Mouse (Mus musculus): ENCODE measurements at regions not wholly inside any gene's neighbourhood (a gene's known extent, or its start where the extent isn't known, plus 50 kb on each side); places are given as distances from the start of the nearest gene placed in this dataset.

GRCm38 (mm10) chr13:84758568-84758900 is 430.7 kb upstream of the Ccnh start:
- no peak for TF ChIP-seq GATA1 (IDR thresholded peaks at IDR 0.05; ENCODE audit: borderline replicate concordance, low read length)
- TF ChIP-seq FLI1 (IDR thresholded peaks at IDR 0.05; ENCODE audit: low read length), result no peak
- H3K4me3 ChIP-seq (replicated peaks), result no peak overlapping the region
- H3K36me3 ChIP-seq (replicated peaks; ENCODE audit: low read length), result no peaks in the 10 kb centered on the region
- no peaks in the 10 kb centered on the region for H3K27me3 ChIP-seq (replicated peaks)
- H3K9me3 ChIP-seq, result no peaks in the 10 kb centered on the region
- no peaks in the 10 kb centered on the region for H3K4me1 ChIP-seq

- Histone ChIP-seq H3K9me3 (no peaks in the 10 kb centered on the region), H3K36me3 (replicated peaks; ENCODE audit: low read length) (no peaks in the 10 kb centered on the region), H3K27me3 (replicated peaks) (no peaks in the 10 kb centered on the region), H3K4me3 (replicated peaks) (no peak overlapping the region), H3K4me1 (no peaks in the 10 kb centered on the region)
- no peak for TF ChIP-seq FLI1 (IDR thresholded peaks at IDR 0.05; ENCODE audit: low read length)
- TF ChIP-seq GATA1 (IDR thresholded peaks at IDR 0.05; ENCODE audit: borderline replicate concordance, low read length), result no peak
Measured at GRCm38 (mm10) chr13:84759061-84759460, 430.1 kb upstream of the Ccnh start.

- Histone ChIP-seq H3K9me3 (no peaks in the 10 kb centered on the region), H3K27me3 (replicated peaks) (no peaks in the 10 kb centered on the region), H3K36me3 (replicated peaks; ENCODE audit: low read length) (no peaks in the 10 kb centered on the region), H3K4me3 (replicated peaks) (no peak overlapping the region), H3K4me1 (no peaks in the 10 kb centered on the region)
- TF ChIP-seq GATA1 (IDR thresholded peaks at IDR 0.05; ENCODE audit: borderline replicate concordance, low read length) (no peak), FLI1 (IDR thresholded peaks at IDR 0.05; ENCODE audit: low read length) (no peak)
Measured at GRCm38 (mm10) chr13:84760471-84760870, 428.7 kb upstream of the Ccnh start.

GRCm38 (mm10) chr13:84760978-84761377 is 428.2 kb upstream of the Ccnh start:
- Histone ChIP-seq H3K27me3 (replicated peaks) (no peaks in the 10 kb centered on the region), H3K9me3 (no peaks in the 10 kb centered on the region), H3K4me1 (no peaks in the 10 kb centered on the region), H3K4me3 (replicated peaks) (no peak overlapping the region), H3K36me3 (replicated peaks; ENCODE audit: low read length) (no peaks in the 10 kb centered on the region)
- no peak for TF ChIP-seq FLI1 (IDR thresholded peaks at IDR 0.05; ENCODE audit: low read length)
- TF ChIP-seq GATA1 (IDR thresholded peaks at IDR 0.05; ENCODE audit: borderline replicate concordance, low read length), result no peak

GRCm38 (mm10) chr13:84761821-84762220 is 427.4 kb upstream of the Ccnh start:
- no peak for TF ChIP-seq GATA1 (IDR thresholded peaks at IDR 0.05; ENCODE audit: borderline replicate concordance, low read length)
- Histone ChIP-seq H3K4me3 (replicated peaks) (no peak overlapping the region), H3K36me3 (replicated peaks; ENCODE audit: low read length) (no peaks in the 10 kb centered on the region), H3K27me3 (replicated peaks) (no peaks in the 10 kb centered on the region), H3K9me3 (no peaks in the 10 kb centered on the region), H3K4me1 (no peaks in the 10 kb centered on the region)

GRCm38 (mm10) chr13:84763916-84764315 is 425.3 kb upstream of the Ccnh start:
- H3K9me3 ChIP-seq, result no peaks in the 10 kb centered on the region
- H3K36me3 ChIP-seq (replicated peaks; ENCODE audit: low read length), result no peaks in the 10 kb centered on the region
- H3K27me3 ChIP-seq (replicated peaks), result no peaks in the 10 kb centered on the region

GRCm38 (mm10) chr13:84771956-84772355 is 417.3 kb upstream of the Ccnh start:
- H3K4me1 ChIP-seq, result no peaks in the 10 kb centered on the region
- no peak for TF ChIP-seq FLI1 (IDR thresholded peaks at IDR 0.05; ENCODE audit: low read length)
- TF ChIP-seq GATA1 (IDR thresholded peaks at IDR 0.05; ENCODE audit: borderline replicate concordance, low read length), result no peak
- no peak overlapping the region for H3K4me3 ChIP-seq (replicated peaks)
- H3K9me3 ChIP-seq, result no peaks in the 10 kb centered on the region
- H3K36me3 ChIP-seq (replicated peaks; ENCODE audit: low read length), result no peaks in the 10 kb centered on the region
- H3K27me3 ChIP-seq (replicated peaks), result no peaks in the 10 kb centered on the region

More at GRCm38 (mm10) chr13:84763916-84764315, 425.3 kb upstream of the Ccnh start:
- no peak overlapping the region for H3K4me3 ChIP-seq (replicated peaks)
- TF ChIP-seq GATA1 (IDR thresholded peaks at IDR 0.05; ENCODE audit: borderline replicate concordance, low read length), result no peak
- TF ChIP-seq FLI1 (IDR thresholded peaks at IDR 0.05; ENCODE audit: low read length), result no peak
- no peaks in the 10 kb centered on the region for H3K4me1 ChIP-seq

- no peak overlapping the region for H3K4me3 ChIP-seq (replicated peaks)
- H3K4me1 ChIP-seq, result no peaks in the 10 kb centered on the region
- H3K36me3 ChIP-seq (replicated peaks; ENCODE audit: low read length), result no peaks in the 10 kb centered on the region
- no peak for TF ChIP-seq FLI1 (IDR thresholded peaks at IDR 0.05; ENCODE audit: low read length)
- no peak for TF ChIP-seq GATA1 (IDR thresholded peaks at IDR 0.05; ENCODE audit: borderline replicate concordance, low read length)
- 0 out of 2 replicates have a peak, but pooled peaks cover 2% of the 10 kb centered on the region for H3K9me3 ChIP-seq
- H3K27me3 ChIP-seq (replicated peaks), result no peaks in the 10 kb centered on the region
Measured at GRCm38 (mm10) chr13:84783017-84783937, 405.9 kb upstream of the Ccnh start.

- Histone ChIP-seq H3K9me3 (no peaks in the 10 kb centered on the region), H3K4me1 (no peaks in the 10 kb centered on the region), H3K36me3 (replicated peaks; ENCODE audit: low read length) (no peaks in the 10 kb centered on the region), H3K27me3 (replicated peaks) (no peaks in the 10 kb centered on the region), H3K4me3 (replicated peaks) (no peak overlapping the region)
- no peak for TF ChIP-seq FLI1 (IDR thresholded peaks at IDR 0.05; ENCODE audit: low read length)
- no peak for TF ChIP-seq GATA1 (IDR thresholded peaks at IDR 0.05; ENCODE audit: borderline replicate concordance, low read length)
Measured at GRCm38 (mm10) chr13:84804241-84804980, 384.8 kb upstream of the Ccnh start.

- H3K9me3 ChIP-seq, result no peaks in the 10 kb centered on the region
- TF ChIP-seq GATA1 (IDR thresholded peaks at IDR 0.05; ENCODE audit: borderline replicate concordance, low read length) (no peak), FLI1 (IDR thresholded peaks at IDR 0.05; ENCODE audit: low read length) (no peak)
- no peaks in the 10 kb centered on the region for H3K27me3 ChIP-seq (replicated peaks)
- H3K4me3 ChIP-seq (replicated peaks), result no peak overlapping the region
- no peaks in the 10 kb centered on the region for H3K4me1 ChIP-seq
- no peaks in the 10 kb centered on the region for H3K36me3 ChIP-seq (replicated peaks; ENCODE audit: low read length)
Measured at GRCm38 (mm10) chr13:84805190-84805589, 384.0 kb upstream of the Ccnh start.

Measured in megakaryocyte, embryonic 14.5 days (primary cell).